In genomic region chr13:13784981-13785783, GRCm38 (mm10) we compare ENCODE assay signal across 8 mouse cellular contexts. TPM values are rescaled to one million over a fixed set of nuclear protein-coding genes. Genes with fewer than 3 reads are reported as not detected.
DNase-seq lines count a peak whose midpoint lies in the region; ATAC-seq lines count a peak whose summit lies in the region.

No protein-coding gene starts in this region.

- peak overlapping the region; percentile 92 for H3K4me2 ChIP-seq in liver, embryonic 11.5 days
- peak overlapping the region; percentile 98 for H3K4me2 ChIP-seq in embryonic facial prominence, embryonic 15.5 days (replicated peaks)
- peak overlapping the region; percentile 85 for H3K4me2 ChIP-seq in hindbrain, embryonic 16.5 days (ENCODE audit: low read length)

- 3% methylated on average over 30 of the region's 30 CpGs for WGBS in liver, embryonic 11.5 days
- 2% methylated on average over 30 of the region's 30 CpGs for WGBS in embryonic facial prominence, embryonic 15.5 days
- 1% methylated on average over 30 of the region's 30 CpGs for WGBS in hindbrain, embryonic 16.5 days

- peak; percentile 45 for DNase-seq in liver, embryonic 11.5 days (ENCODE audit: low spot score)
- no peak for DNase-seq in liver
- peak; percentile 8 for DNase-seq in adrenal gland, adult 8-10 months
- no peak for DNase-seq in gastrocnemius, postnatal 25 days

- H3K27ac ChIP-seq in liver, embryonic 11.5 days (ENCODE audit: low read depth, low read length): no peak overlapping the region
- H3K27ac ChIP-seq in embryonic facial prominence, embryonic 15.5 days (replicated peaks): no peak overlapping the region
- peak overlapping the region; percentile 78 for H3K27ac ChIP-seq in hindbrain, embryonic 16.5 days (ENCODE audit: low read depth, low read length)

- peak overlapping the region; percentile 57 for H3K4me3 ChIP-seq in liver, embryonic 11.5 days (ENCODE audit: low read depth, low read length)
- peak overlapping the region; percentile 56 for H3K4me3 ChIP-seq in embryonic facial prominence, embryonic 15.5 days (replicated peaks)
- peak overlapping the region; percentile 66 for H3K4me3 ChIP-seq in hindbrain, embryonic 16.5 days (ENCODE audit: low read length)
- H3K4me3 ChIP-seq in megakaryocyte, embryonic 14.5 days (replicated peaks): peak overlapping the region; percentile 88

- ATAC-seq in liver, embryonic 11.5 days (replicated peaks; ENCODE audit: low FRiP score): peak; percentile 56; the same call in 1 of the 2 replicates
- ATAC-seq in embryonic facial prominence, embryonic 15.5 days (ENCODE audit: insufficient number of reproducible peaks, low FRiP score, low TSS enrichment, low read depth): no peak
- peak; percentile 28 for ATAC-seq in hindbrain, embryonic 16.5 days
- no peak for ATAC-seq in activated CD4-positive, CD25-positive, alpha-beta regulatory T cell, adult 4 months

- H3K9me3 ChIP-seq in liver, embryonic 11.5 days (ENCODE audit: control insufficient read depth, low read length): no peaks in the 10 kb centered on the region
- no peaks in the 10 kb centered on the region for H3K9me3 ChIP-seq in embryonic facial prominence, embryonic 15.5 days (replicated peaks)
- no peaks in the 10 kb centered on the region for H3K9me3 ChIP-seq in hindbrain, embryonic 16.5 days (ENCODE audit: control insufficient read depth, low read length)
- H3K9me3 ChIP-seq in megakaryocyte, embryonic 14.5 days: peaks cover 3% of the 10 kb centered on the region; the same call in 1 of the 2 replicates

- no peaks in the 10 kb centered on the region for H3K36me3 ChIP-seq in liver, embryonic 11.5 days (ENCODE audit: control insufficient read depth, insufficient read depth, low read length)
- no peaks in the 10 kb centered on the region for H3K36me3 ChIP-seq in embryonic facial prominence, embryonic 15.5 days
- no peaks in the 10 kb centered on the region for H3K36me3 ChIP-seq in hindbrain, embryonic 16.5 days (ENCODE audit: control insufficient read depth, insufficient read depth, low read length)
- peaks cover 2% of the 10 kb centered on the region for H3K36me3 ChIP-seq in megakaryocyte, embryonic 14.5 days (replicated peaks; ENCODE audit: low read length)

- no peak overlapping the region for H3K9ac ChIP-seq in liver, embryonic 11.5 days (ENCODE audit: low read depth, low read length)
- no peak overlapping the region for H3K9ac ChIP-seq in embryonic facial prominence, embryonic 15.5 days
- peak overlapping the region; percentile 77 for H3K9ac ChIP-seq in hindbrain, embryonic 16.5 days (ENCODE audit: low read depth, low read length)

- peaks cover 9% of the 10 kb centered on the region; the same call in 1 of the 2 replicates for H3K4me1 ChIP-seq in liver, embryonic 11.5 days (replicated peaks; ENCODE audit: control insufficient read depth, insufficient read depth, low read length)
- peaks cover 21% of the 10 kb centered on the region for H3K4me1 ChIP-seq in embryonic facial prominence, embryonic 15.5 days
- peaks cover 14% of the 10 kb centered on the region for H3K4me1 ChIP-seq in hindbrain, embryonic 16.5 days (ENCODE audit: control insufficient read depth, insufficient read depth, low read depth, low read length)
- peaks cover 25% of the 10 kb centered on the region for H3K4me1 ChIP-seq in megakaryocyte, embryonic 14.5 days

- H3K27me3 ChIP-seq in liver, embryonic 11.5 days (replicated peaks; ENCODE audit: control insufficient read depth, insufficient read depth, low read length): peaks cover 42% of the 10 kb centered on the region
- H3K27me3 ChIP-seq in embryonic facial prominence, embryonic 15.5 days: peaks cover 39% of the 10 kb centered on the region
- 0 out of 2 replicates have a peak, but pooled peaks cover 4% of the 10 kb centered on the region for H3K27me3 ChIP-seq in hindbrain, embryonic 16.5 days (replicated peaks; ENCODE audit: control insufficient read depth, insufficient read depth, low read length)
- H3K27me3 ChIP-seq in megakaryocyte, embryonic 14.5 days (replicated peaks): peaks cover 74% of the 10 kb centered on the region

RNA-seq across cellular contexts. Expression of gene Gng4, which starts 1.3 kb away (rescaled TPM):
- polyA plus RNA-seq in liver, embryonic 11.5 days (2014; fragmentation: Nextera tagmentation; extraction: Ambion mirVana): 0.55 TPM in 1 of 2 replicates, not detected in the other
- total RNA-seq in adrenal gland, adult 8-10 months (2022): 10 to 100 TPM in 3 of 4 experiments, 1 to 10 TPM in 1; 10.0 to 17.8 (median 13.8) TPM
- polyA plus RNA-seq in embryonic facial prominence, embryonic 15.5 days (2015; fragmentation: Nextera tagmentation; extraction: Ambion mirVana): 14.3 and 17.2 TPM in 2 replicates
- polyA plus RNA-seq in hindbrain, embryonic 16.5 days (2015; fragmentation: Nextera tagmentation; extraction: Ambion mirVana): 105 and 106 TPM in 2 replicates
- 0.06 TPM in 1 of 2 replicates, not detected in the other for polyA plus RNA-seq in megakaryocyte, embryonic 14.5 days (2012; ENCODE audit: insufficient read depth, low replicate concordance)
- polyA plus RNA-seq in activated CD4-positive, CD25-positive, alpha-beta regulatory T cell, adult 4 months (2017; shearing (Covaris generic)): under 1 TPM in 1 of 2 experiments, not detected in 1; 0.53 TPM
- under 1 TPM in 1 of 2 experiments, not detected in 1; 0.31 TPM for total RNA-seq in gastrocnemius, postnatal 25 days (2021)

Comparison
In these comparisons a context has a peak if more than half of its experiments do, and no peak if none do; other contexts are left out.
1. DNase-seq: peak in liver, embryonic 11.5 days (single experiment) and adrenal gland, adult 8-10 months (single experiment); none in liver (single experiment) and gastrocnemius, postnatal 25 days (single experiment).
2. ATAC-seq: peak in liver, embryonic 11.5 days (single experiment) and hindbrain, embryonic 16.5 days (single experiment); none in embryonic facial prominence, embryonic 15.5 days (single experiment) and activated CD4-positive, CD25-positive, alpha-beta regulatory T cell, adult 4 months (single experiment).
3. Peak in every context shown above with its lines, with median percentiles within 50 percentile points of each other: H3K4me2 ChIP-seq and H3K4me3 ChIP-seq.